Mouse (Mus musculus): ENCODE results near the gene Dner. TPM values are rescaled to one million over a fixed set of nuclear protein-coding genes. Genes with fewer than 3 reads are reported as not detected.

Gene Dner
- polyA plus RNA-seq, 1 experiment from 2014 or later, result 6.6 TPM

- Histone ChIP-seq H3K27ac (replicated peaks; ENCODE audit: low read depth, low read length) (no peak overlapping the region), H3K4me3 (ENCODE audit: low read depth, low read length) (no peak overlapping the region), H3K4me2 (ENCODE audit: low read depth, low read length) (no peak overlapping the region), H3K4me1 (ENCODE audit: control insufficient read depth, insufficient read depth, low read length) (no peaks in the 10 kb centered on the region), H3K36me3 (replicated peaks; ENCODE audit: control insufficient read depth, insufficient read depth, low read depth, low read length) (no peaks in the 10 kb centered on the region), H3K27me3 (ENCODE audit: control insufficient read depth, insufficient read depth, low read length) (no peaks in the 10 kb centered on the region), H3K9ac (replicated peaks; ENCODE audit: low read length) (no peak overlapping the region), H3K9me3 (replicated peaks; ENCODE audit: control insufficient read depth, low read length) (no peaks in the 10 kb centered on the region)
- no peak for ATAC-seq (replicated peaks; ENCODE audit: insufficient number of reproducible peaks, low FRiP score, low TSS enrichment, low read depth)
- WGBS, result 35% methylated on average over 1 of the region's 1 CpGs
- no peak for DNase-seq (ENCODE audit: low spot score)
Measured at GRCm38 (mm10) chr1:84432311-84432710, 263.7 kb downstream of the Dner start.

GRCm38 (mm10) chr1:84428331-84428730 is 267.7 kb downstream of the Dner start:
- ATAC-seq (replicated peaks; ENCODE audit: insufficient number of reproducible peaks, low FRiP score, low TSS enrichment, low read depth) (no peak), DNase-seq (ENCODE audit: low spot score) (no peak)
- Histone ChIP-seq H3K27me3 (ENCODE audit: control insufficient read depth, insufficient read depth, low read length) (no peaks in the 10 kb centered on the region), H3K27ac (replicated peaks; ENCODE audit: low read depth, low read length) (no peak overlapping the region), H3K4me2 (ENCODE audit: low read depth, low read length) (no peak overlapping the region), H3K9ac (replicated peaks; ENCODE audit: low read length) (no peak overlapping the region), H3K36me3 (replicated peaks; ENCODE audit: control insufficient read depth, insufficient read depth, low read depth, low read length) (no peaks in the 10 kb centered on the region), H3K4me1 (ENCODE audit: control insufficient read depth, insufficient read depth, low read length) (no peaks in the 10 kb centered on the region), H3K4me3 (ENCODE audit: low read depth, low read length) (no peak overlapping the region), H3K9me3 (replicated peaks; ENCODE audit: control insufficient read depth, low read length) (no peaks in the 10 kb centered on the region)
- 90% methylated on average over 1 of the region's 1 CpGs for WGBS

DNA sequence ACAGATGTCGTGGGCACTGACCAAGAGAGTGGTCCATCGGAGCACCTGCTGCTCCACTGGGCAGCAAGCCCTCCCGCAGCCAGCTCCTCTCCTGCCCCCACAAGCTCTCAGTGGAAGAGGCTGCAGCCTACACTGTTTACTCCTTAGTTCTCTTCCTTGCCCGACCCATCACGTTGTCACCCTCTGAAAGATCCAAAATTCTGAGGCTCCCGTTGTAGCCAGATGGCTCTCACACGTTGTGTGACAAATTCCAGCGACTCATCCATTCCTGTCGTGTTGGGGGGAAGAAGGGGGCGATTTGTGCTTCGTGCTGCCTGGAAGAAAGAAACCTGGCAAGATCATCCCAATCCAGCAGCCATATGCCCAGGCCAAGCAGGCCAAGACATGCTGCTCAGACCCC is 268.3 kb downstream of the Dner start:
- H3K9ac ChIP-seq (replicated peaks; ENCODE audit: low read length), result no peak overlapping the region
- WGBS, result 83% methylated on average over 11 of the region's 11 CpGs
- no peak overlapping the region for H3K4me3 ChIP-seq (ENCODE audit: low read depth, low read length)
- H3K27ac ChIP-seq (replicated peaks; ENCODE audit: low read depth, low read length), result no peak overlapping the region
- DNase-seq (ENCODE audit: low spot score) (no peak), ATAC-seq (replicated peaks; ENCODE audit: insufficient number of reproducible peaks, low FRiP score, low TSS enrichment, low read depth) (no peak)
- no peaks in the 10 kb centered on the region for H3K4me1 ChIP-seq (ENCODE audit: control insufficient read depth, insufficient read depth, low read length)
- H3K9me3 ChIP-seq (replicated peaks; ENCODE audit: control insufficient read depth, low read length), result no peaks in the 10 kb centered on the region
- H3K4me2 ChIP-seq (ENCODE audit: low read depth, low read length), result no peak overlapping the region
- no peaks in the 10 kb centered on the region for H3K27me3 ChIP-seq (ENCODE audit: control insufficient read depth, insufficient read depth, low read length)
- no peaks in the 10 kb centered on the region for H3K36me3 ChIP-seq (replicated peaks; ENCODE audit: control insufficient read depth, insufficient read depth, low read depth, low read length)

- Histone ChIP-seq H3K36me3 (replicated peaks; ENCODE audit: control insufficient read depth, insufficient read depth, low read depth, low read length) (no peaks in the 10 kb centered on the region), H3K9me3 (replicated peaks; ENCODE audit: control insufficient read depth, low read length) (no peaks in the 10 kb centered on the region), H3K27ac (replicated peaks; ENCODE audit: low read depth, low read length) (no peak overlapping the region), H3K9ac (replicated peaks; ENCODE audit: low read length) (no peak overlapping the region), H3K4me3 (ENCODE audit: low read depth, low read length) (no peak overlapping the region), H3K4me1 (ENCODE audit: control insufficient read depth, insufficient read depth, low read length) (no peaks in the 10 kb centered on the region), H3K4me2 (ENCODE audit: low read depth, low read length) (no peak overlapping the region), H3K27me3 (ENCODE audit: control insufficient read depth, insufficient read depth, low read length) (no peaks in the 10 kb centered on the region)
- DNase-seq (ENCODE audit: low spot score) (no peak), ATAC-seq (replicated peaks; ENCODE audit: insufficient number of reproducible peaks, low FRiP score, low TSS enrichment, low read depth) (no peak)
- WGBS, result 80% methylated on average over 5 of the region's 5 CpGs
Measured at GRCm38 (mm10) chr1:84426679-84427078, 269.3 kb downstream of the Dner start.

GRCm38 (mm10) chr1:84422881-84423280 is 273.1 kb downstream of the Dner start:
- Histone ChIP-seq H3K36me3 (replicated peaks; ENCODE audit: control insufficient read depth, insufficient read depth, low read depth, low read length) (no peaks in the 10 kb centered on the region), H3K4me3 (ENCODE audit: low read depth, low read length) (no peak overlapping the region), H3K27me3 (ENCODE audit: control insufficient read depth, insufficient read depth, low read length) (no peaks in the 10 kb centered on the region), H3K4me2 (ENCODE audit: low read depth, low read length) (no peak overlapping the region), H3K4me1 (ENCODE audit: control insufficient read depth, insufficient read depth, low read length) (no peaks in the 10 kb centered on the region), H3K9me3 (replicated peaks; ENCODE audit: control insufficient read depth, low read length) (no peaks in the 10 kb centered on the region), H3K27ac (replicated peaks; ENCODE audit: low read depth, low read length) (no peak overlapping the region), H3K9ac (replicated peaks; ENCODE audit: low read length) (no peak overlapping the region)
- ATAC-seq (replicated peaks; ENCODE audit: insufficient number of reproducible peaks, low FRiP score, low TSS enrichment, low read depth) (no peak), DNase-seq (ENCODE audit: low spot score) (no peak)
- 68% methylated on average over 2 of the region's 2 CpGs for WGBS

GRCm38 (mm10) chr1:84421845-84422244 is 274.2 kb downstream of the Dner start:
- H3K9me3 ChIP-seq (replicated peaks; ENCODE audit: control insufficient read depth, low read length), result no peaks in the 10 kb centered on the region
- no peaks in the 10 kb centered on the region for H3K36me3 ChIP-seq (replicated peaks; ENCODE audit: control insufficient read depth, insufficient read depth, low read depth, low read length)
- 94% methylated on average over 1 of the region's 1 CpGs for WGBS
- no peak overlapping the region for H3K4me2 ChIP-seq (ENCODE audit: low read depth, low read length)
- ATAC-seq (replicated peaks; ENCODE audit: insufficient number of reproducible peaks, low FRiP score, low TSS enrichment, low read depth) (no peak), DNase-seq (ENCODE audit: low spot score) (no peak)
- no peaks in the 10 kb centered on the region for H3K4me1 ChIP-seq (ENCODE audit: control insufficient read depth, insufficient read depth, low read length)
- H3K27me3 ChIP-seq (ENCODE audit: control insufficient read depth, insufficient read depth, low read length), result no peaks in the 10 kb centered on the region
- H3K9ac ChIP-seq (replicated peaks; ENCODE audit: low read length), result no peak overlapping the region
- no peak overlapping the region for H3K27ac ChIP-seq (replicated peaks; ENCODE audit: low read depth, low read length)
- no peak overlapping the region for H3K4me3 ChIP-seq (ENCODE audit: low read depth, low read length)

DNA sequence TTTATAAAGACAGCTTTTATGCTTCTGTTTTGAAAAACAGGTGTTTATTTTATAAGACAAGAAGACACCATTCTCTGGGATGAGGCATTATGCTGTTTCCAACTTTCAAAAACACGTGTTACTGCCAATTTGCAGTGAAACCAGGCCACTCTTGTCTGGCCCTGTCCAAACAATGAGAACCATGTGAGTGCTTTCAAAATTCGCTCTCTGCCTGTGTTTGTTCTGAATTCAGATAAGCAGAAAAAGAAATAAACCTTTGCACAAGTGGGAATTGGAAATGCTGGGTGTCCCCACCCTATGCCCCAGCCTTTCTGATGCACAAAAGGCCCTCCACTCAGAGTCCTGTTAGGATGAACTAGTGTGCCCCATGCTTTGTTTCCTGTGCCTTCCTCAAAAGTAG is 276.6 kb downstream of the Dner start:
- 58% methylated on average over 2 of the region's 2 CpGs for WGBS
- Histone ChIP-seq H3K27ac (replicated peaks; ENCODE audit: low read depth, low read length) (no peak overlapping the region), H3K4me1 (ENCODE audit: control insufficient read depth, insufficient read depth, low read length) (no peaks in the 10 kb centered on the region), H3K27me3 (ENCODE audit: control insufficient read depth, insufficient read depth, low read length) (no peaks in the 10 kb centered on the region), H3K36me3 (replicated peaks; ENCODE audit: control insufficient read depth, insufficient read depth, low read depth, low read length) (no peaks in the 10 kb centered on the region), H3K4me2 (ENCODE audit: low read depth, low read length) (no peak overlapping the region), H3K4me3 (ENCODE audit: low read depth, low read length) (no peak overlapping the region), H3K9me3 (replicated peaks; ENCODE audit: control insufficient read depth, low read length) (no peaks in the 10 kb centered on the region), H3K9ac (replicated peaks; ENCODE audit: low read length) (no peak overlapping the region)
- no peak for ATAC-seq (replicated peaks; ENCODE audit: insufficient number of reproducible peaks, low FRiP score, low TSS enrichment, low read depth)
- no peak for DNase-seq (ENCODE audit: low spot score)

GRCm38 (mm10) chr1:84418511-84418910 is 277.5 kb downstream of the Dner start:
- no peak overlapping the region for H3K9ac ChIP-seq (replicated peaks; ENCODE audit: low read length)
- ATAC-seq (replicated peaks; ENCODE audit: insufficient number of reproducible peaks, low FRiP score, low TSS enrichment, low read depth), result no peak
- no peaks in the 10 kb centered on the region for H3K36me3 ChIP-seq (replicated peaks; ENCODE audit: control insufficient read depth, insufficient read depth, low read depth, low read length)
- H3K27me3 ChIP-seq (ENCODE audit: control insufficient read depth, insufficient read depth, low read length), result no peaks in the 10 kb centered on the region
- H3K4me2 ChIP-seq (ENCODE audit: low read depth, low read length), result no peak overlapping the region
- no peak overlapping the region for H3K27ac ChIP-seq (replicated peaks; ENCODE audit: low read depth, low read length)
- 53% methylated on average over 9 of the region's 9 CpGs for WGBS
- no peaks in the 10 kb centered on the region for H3K4me1 ChIP-seq (ENCODE audit: control insufficient read depth, insufficient read depth, low read length)
- no peak for DNase-seq (ENCODE audit: low spot score)
- no peaks in the 10 kb centered on the region for H3K9me3 ChIP-seq (replicated peaks; ENCODE audit: control insufficient read depth, low read length)
- no peak overlapping the region for H3K4me3 ChIP-seq (ENCODE audit: low read depth, low read length)
